10 mouse cellular contexts compared by ENCODE assay signal in genomic region chr1:56991613-56992012, GRCm38 (mm10). TPM values are rescaled to one million over a fixed set of nuclear protein-coding genes. Genes with fewer than 3 reads are reported as not detected.
A peak's percentile ranks its signal among the peaks of the same experiment; 100 is the strongest.
DNase-seq lines count a peak whose midpoint lies in the region; ATAC-seq and TF ChIP-seq lines count a peak whose summit lies in the region.
"Had no signal": no experiment of that assay in that cellular context is flagged by ENCODE, and none has a peak within 500 bp of the region (broad histone marks: within the 10 kb centered on the region; RNA-seq: fewer than 3 reads in every experiment).

No protein-coding gene starts in this region.

- ATAC-seq in forebrain, embryonic 14.5 days: no peak
- no peak for ATAC-seq in forebrain, embryonic 12.5 days (ENCODE audit: low FRiP score)

- H3K4me3 ChIP-seq in forebrain, embryonic 14.5 days (ENCODE audit: low read depth, low read length): no peak overlapping the region
- H3K4me3 ChIP-seq in forebrain, embryonic 12.5 days (replicated peaks): no peak overlapping the region
- no peak overlapping the region for H3K4me3 ChIP-seq in left cerebral cortex, adult 2 months
- H3K4me3 ChIP-seq in C2C12 (ENCODE audit: insufficient read depth, poor library complexity, severe bottlenecking): no peak overlapping the region
- H3K4me3 ChIP-seq in cortical plate, adult 2 months (ENCODE audit: insufficient read depth, low read length): no peak overlapping the region

- no peak overlapping the region for H3K4me2 ChIP-seq in forebrain, embryonic 14.5 days (ENCODE audit: low read length)
- no peak overlapping the region for H3K4me2 ChIP-seq in forebrain, embryonic 12.5 days

- intact Hi-C loops in left cerebral cortex, adult 2 months (cut with DNase I): no loop called here
- intact Hi-C loops in left cerebral cortex, postnatal 36 days (cut with DNase I): no loop called here

- no peaks in the 10 kb centered on the region for H3K36me3 ChIP-seq in forebrain, embryonic 14.5 days (ENCODE audit: control insufficient read depth, insufficient read depth, low read length)
- H3K36me3 ChIP-seq in forebrain, embryonic 12.5 days (replicated peaks): no peaks in the 10 kb centered on the region
- no peaks in the 10 kb centered on the region for H3K36me3 ChIP-seq in C2C12 (ENCODE audit: control insufficient read depth, insufficient read depth)
- H3K36me3 ChIP-seq: G1E had no signal

- no peaks in the 10 kb centered on the region for H3K9me3 ChIP-seq in forebrain, embryonic 14.5 days (replicated peaks; ENCODE audit: control insufficient read depth, low read length)
- H3K9me3 ChIP-seq in forebrain, embryonic 12.5 days: no peaks in the 10 kb centered on the region

- no peaks in the 10 kb centered on the region for H3K4me1 ChIP-seq in forebrain, embryonic 14.5 days (ENCODE audit: control insufficient read depth, insufficient read depth, low read length)
- no peaks in the 10 kb centered on the region for H3K4me1 ChIP-seq in forebrain, embryonic 12.5 days
- H3K4me1 ChIP-seq in cortical plate, adult 2 months (ENCODE audit: control insufficient read depth, insufficient read depth, low read length): no peaks in the 10 kb centered on the region

- H3K27me3 ChIP-seq in forebrain, embryonic 14.5 days (replicated peaks; ENCODE audit: control insufficient read depth, insufficient read depth, low read length): no peaks in the 10 kb centered on the region
- peaks cover 14% of the 10 kb centered on the region for H3K27me3 ChIP-seq in forebrain, embryonic 12.5 days
- H3K27me3 ChIP-seq in C2C12 (ENCODE audit: control insufficient read depth, insufficient read depth, insufficient read length): no peaks in the 10 kb centered on the region

- no peak for TF ChIP-seq POLR2A in cortical plate, adult 2 months (IDR thresholded peaks at IDR 0.05; ENCODE audit: extremely low read depth, insufficient read depth, low read length)

- H3K27ac ChIP-seq in forebrain, embryonic 14.5 days (ENCODE audit: low read depth, low read length): no peak overlapping the region
- H3K27ac ChIP-seq in forebrain, embryonic 12.5 days: no peak overlapping the region
- no peak overlapping the region for H3K27ac ChIP-seq in left cerebral cortex, adult 2 months
- H3K27ac ChIP-seq in cortical plate, adult 2 months (ENCODE audit: insufficient read depth, low read length): no peak overlapping the region

- peak; percentile 33 for TF ChIP-seq CTCF in left cerebral cortex, adult 2 months (IDR thresholded peaks at IDR 0.05)
- TF ChIP-seq CTCF in C2C12 (IDR thresholded peaks at IDR 0.05; ENCODE audit: control insufficient read depth, insufficient read depth, insufficient read length): no peak
- peak; percentile 23; the same call in 1 of the 2 replicates for TF ChIP-seq CTCF in cortical plate, adult 2 months (IDR thresholded peaks at IDR 0.05; ENCODE audit: extremely low read depth, insufficient read depth, low read length)

- no peaks in the 10 kb centered on the region for H3K79me2 ChIP-seq in C2C12 (ENCODE audit: control insufficient read depth, insufficient read depth)

- whole genome bisulfite sequencing in forebrain, embryonic 14.5 days: 49% methylated on average over 4 of the region's 4 CpGs
- WGBS in forebrain, embryonic 12.5 days: 58% methylated on average over 4 of the region's 4 CpGs

- H3ac ChIP-seq in C2C12 (ENCODE audit: control insufficient read depth, insufficient read length, low read depth): no peak overlapping the region

- peak; percentile 39 for DNase-seq in forebrain, embryonic 14.5 days (ENCODE audit: low spot score)
- no peak for DNase-seq in left cerebral cortex, adult 2 months (ENCODE audit: extremely low spot score in 1 of 2, low spot score in 2 of 2)
- no peak for DNase-seq in left cerebral cortex, postnatal 36 days (ENCODE audit: low spot score in 2 of 2)
- DNase-seq in frontal cortex, postnatal 10 days (ENCODE audit: low spot score in 2 of 2): no peak
- no peak for DNase-seq in c-Kit-positive CD71-positive TER-119-positive erythroid progenitor cells, embryonic 14.5 days (ENCODE audit: low spot score)
- DNase-seq: left cerebral cortex, postnatal 4 days had no signal

- H3K9ac ChIP-seq in forebrain, embryonic 14.5 days (ENCODE audit: low read length): no peak overlapping the region
- no peak overlapping the region for H3K9ac ChIP-seq in forebrain, embryonic 12.5 days

- H3K79me3 ChIP-seq in C2C12 (ENCODE audit: low read depth): no peaks in the 10 kb centered on the region

TF ChIP-seq in C2C12, 6 proteins besides CTCF, POLR2A, EP300 and RAD21:
- TF ChIP-seq MAX (IDR thresholded peaks at IDR 0.05): no peak
- peak; percentile 74 for TF ChIP-seq CEBPB (IDR thresholded peaks at IDR 0.05; ENCODE audit: low read depth)
- TF ChIP-seq USF1 (IDR thresholded peaks at IDR 0.05; ENCODE audit: low read depth): no peak
- TF ChIP-seq MYOD1 (IDR thresholded peaks at IDR 0.05; ENCODE audit: control insufficient read depth, insufficient read length, low read depth): no peak
- TF ChIP-seq MYOG (IDR thresholded peaks at IDR 0.05; ENCODE audit: control insufficient read depth, extremely low read depth, insufficient read length): no peak
- no peak for TF ChIP-seq FOSL1 (IDR thresholded peaks at IDR 0.05; ENCODE audit: insufficient read depth, low read length, poor library complexity, severe bottlenecking)

RNA-seq across cellular contexts. Expression of gene Satb2, which starts 13.2 kb away (rescaled TPM):
- 20.1 and 40.6 TPM in 2 replicates for polyA plus RNA-seq in forebrain, embryonic 14.5 days (2014; fragmentation: Nextera tagmentation; extraction: Ambion mirVana)
- 2.5 and 2.6 TPM in 2 replicates for polyA plus RNA-seq in forebrain, embryonic 12.5 days (2016; fragmentation: Nextera tagmentation; extraction: Ambion mirVana)
- total RNA-seq in left cerebral cortex, adult 2 months (2021): 10 to 100 TPM; 80.2 to 91.0 TPM
- total RNA-seq in left cerebral cortex, postnatal 36 days (2021): 10 to 100 TPM; 80.9 to 89.2 TPM
- 2.7 TPM for polyA plus RNA-seq in C2C12 (2012; fragmentation: generic; extraction: Trizol)
- 34.5 and 35.4 TPM in 2 replicates for polyA plus RNA-seq in cortical plate, adult 2 months (2012; rRNA removed)
- polyA plus RNA-seq: G1E had no signal
